Mouse (Mus musculus) myocyte (in vitro differentiated cells): Measurements from ENCODE around the gene AI661453. TPM values are rescaled to one million over a fixed set of nuclear protein-coding genes. Genes with fewer than 3 reads are reported as not detected.
"Not testable (repeated sequence)": the region's sequence is repeated elsewhere in the genome, so short reads cannot be mapped to it uniquely, and the experiment has no call there.

Experiments used
- H3K27me3 ChIP-seq: one replicate; pipeline ENCODE4 v1.6.1; 2011; ENCODE audit not compliant: control insufficient read depth, insufficient read depth, insufficient read length
- H3K36me3 ChIP-seq: one replicate; pipeline ENCODE4 v1.6.1; 2011; ENCODE audit not compliant: control insufficient read depth, insufficient read depth
- H3K4me2 ChIP-seq: one replicate; pipeline ENCODE4 v1.6.1; 2011; ENCODE audit warnings: low read depth, control low read depth
- H3K4me3 ChIP-seq: one replicate; pipeline ENCODE4 v1.5.1; 2011; ENCODE audit warnings: mild to moderate bottlenecking, control low read depth, moderate library complexity
- H3K79me2 ChIP-seq: one replicate; pipeline ENCODE4 v1.6.1; 2011; ENCODE audit not compliant: control insufficient read depth, insufficient read depth
- H3ac ChIP-seq: one replicate; pipeline ENCODE4 v1.6.1; 2011; ENCODE audit not compliant: control insufficient read depth, insufficient read length
- CEBPB ChIP-seq: IDR thresholded peaks from 2 replicates; pipeline ENCODE4 v1.6.1; 2011; ENCODE audit warnings: mild to moderate bottlenecking, moderate library complexity; ENCODE audit not compliant: poor library complexity, insufficient read depth, severe bottlenecking
- E2F4 ChIP-seq: IDR thresholded peaks from one replicate; pipeline ENCODE4 v1.6.1; 2011; ENCODE audit warnings: mild to moderate bottlenecking, control low read depth, moderate library complexity; ENCODE audit not compliant: insufficient read depth
- MAX ChIP-seq: IDR thresholded peaks from one replicate; pipeline ENCODE4 v1.6.1; 2011; ENCODE audit warnings: low read depth, mild to moderate bottlenecking, control low read depth
- MYOD1 ChIP-seq, 3 experiments: IDR thresholded peaks; one replicate each; pipeline ENCODE4 v1.6.1; 2011; ENCODE audit warnings: control low read depth in 2 of 3, low read depth in 2 of 3, mild to moderate bottlenecking in 2 of 3, moderate library complexity in 1 of 3; ENCODE audit not compliant: insufficient read length in 2 of 3, control insufficient read depth in 1 of 3
- MYOG ChIP-seq, 3 experiments: IDR thresholded peaks; one replicate each; pipeline ENCODE4 v1.6.1; 2011; ENCODE audit warnings: control low read depth in 2 of 3, low read depth in 2 of 3, mild to moderate bottlenecking in 2 of 3; ENCODE audit not compliant: insufficient read length in 2 of 3, control insufficient read depth in 1 of 3, insufficient read depth in 1 of 3
- POLR2A ChIP-seq: IDR thresholded peaks from one replicate; pipeline ENCODE4 v1.6.1; 2011; ENCODE audit warnings: low read depth, mild to moderate bottlenecking, control low read depth, moderate library complexity; ENCODE audit not compliant: insufficient read length
- POLR2AphosphoS2 ChIP-seq: IDR thresholded peaks from one replicate; pipeline ENCODE4 v1.6.1; 2011; ENCODE audit warnings: low read depth, control low read depth; ENCODE audit not compliant: insufficient read length
- REST ChIP-seq: IDR thresholded peaks from one replicate; pipeline ENCODE4 v1.6.1; 2011; ENCODE audit warnings: mild to moderate bottlenecking, control low read depth, moderate library complexity; ENCODE audit not compliant: insufficient read depth, insufficient read length
- SRF ChIP-seq: IDR thresholded peaks from one replicate; pipeline ENCODE4 v1.6.1; 2011; ENCODE audit warnings: low read depth; ENCODE audit not compliant: control insufficient read depth, insufficient read length
- TCF12 ChIP-seq: IDR thresholded peaks from one replicate; pipeline ENCODE4 v1.6.1; 2011; ENCODE audit warnings: mild to moderate bottlenecking, control low read depth; ENCODE audit not compliant: poor library complexity, insufficient read depth, severe bottlenecking
- TCF3 ChIP-seq: IDR thresholded peaks from one replicate; pipeline ENCODE4 v1.6.1; 2011; ENCODE audit warnings: low read depth, control low read depth; ENCODE audit not compliant: insufficient read length
- USF1 ChIP-seq: IDR thresholded peaks from one replicate; pipeline ENCODE4 v1.6.1; 2011; ENCODE audit warnings: low read depth, mild to moderate bottlenecking, control low read depth, moderate library complexity
- polyA plus RNA-seq: library from polyadenylated mRNA; unstranded; fragments of >200 nt; fragmentation: generic; extraction: Trizol; gene quantifications from one replicate; pipeline ENCODE4 v1.2.1, GENCODE M21; 2012; ENCODE audit warnings: missing spikeins

Gene AI661453
- polyA plus RNA-seq, 1 experiment, result 0.08 TPM

- TF ChIP-seq POLR2A (no peak), POLR2AphosphoS2 (no peak), USF1 (no peak)
- H3K4me3 ChIP-seq, result no peak within 1 kb of the TSS
- no peak within 1 kb of the TSS for H3ac ChIP-seq
- H3K79me2 ChIP-seq, result no peaks in the 10 kb centered on the region
- H3K27me3 ChIP-seq, result peaks cover 45% of the 10 kb centered on the region
- no peaks in the 10 kb centered on the region for H3K36me3 ChIP-seq
- H3K4me2 ChIP-seq, result no peak within 1 kb of the TSS
Observed at GRCm38 (mm10) chr17:47400451-47400850, 36.0 kb upstream of the AI661453 start, which contains the start of gene Guca1a. Gene Guca1a (minus strand): TSS chr17:47400584.

- Histone ChIP-seq H3ac (no peak overlapping the region), H3K27me3 (peaks cover 53% of the 10 kb centered on the region), H3K4me3 (no peak overlapping the region), H3K4me2 (no peak overlapping the region), H3K36me3 (no peaks in the 10 kb centered on the region), H3K79me2 (no peaks in the 10 kb centered on the region)
- TF ChIP-seq REST, result no peak
- no peak for TF ChIP-seq CEBPB
- no peak for TF ChIP-seq SRF
- no peak for TF ChIP-seq TCF12
- no peak for TF ChIP-seq POLR2A
- no peak for TF ChIP-seq USF1
- no peak for TF ChIP-seq TCF3
- TF ChIP-seq MYOG (IDR thresholded peaks at IDR 0.05; ENCODE audit: control insufficient read depth in 1 of 3, insufficient read depth in 1 of 3, insufficient read length in 2 of 3, low read depth in 2 of 3), result no peak
- TF ChIP-seq POLR2AphosphoS2, result no peak
- no peak for TF ChIP-seq E2F4
- TF ChIP-seq MAX, result no peak
- no peak for TF ChIP-seq MYOD1 (IDR thresholded peaks at IDR 0.05; ENCODE audit: control insufficient read depth in 1 of 3, insufficient read length in 2 of 3, low read depth in 2 of 3)
Observed at GRCm38 (mm10) chr17:47407717-47408557, 28.5 kb upstream of the AI661453 start.

GRCm38 (mm10) chr17:47408558-47408898 lies 27.9 kb upstream of the AI661453 start:
- no peak overlapping the region for H3K4me3 ChIP-seq
- peaks cover 59% of the 10 kb centered on the region for H3K27me3 ChIP-seq
- no peak for TF ChIP-seq TCF3
- no peak for TF ChIP-seq CEBPB
- no peak for TF ChIP-seq POLR2AphosphoS2
- no peak for TF ChIP-seq MAX
- no peak for TF ChIP-seq TCF12
- no peak for TF ChIP-seq E2F4
- TF ChIP-seq SRF, result no peak
- no peak for TF ChIP-seq REST
- no peak for TF ChIP-seq POLR2A
- no peak for TF ChIP-seq MYOG (IDR thresholded peaks at IDR 0.05; ENCODE audit: control insufficient read depth in 1 of 3, insufficient read depth in 1 of 3, insufficient read length in 2 of 3, low read depth in 2 of 3)
- no peak for TF ChIP-seq USF1
- TF ChIP-seq MYOD1 (IDR thresholded peaks at IDR 0.05; ENCODE audit: control insufficient read depth in 1 of 3, insufficient read length in 2 of 3, low read depth in 2 of 3), result no peak
- H3K4me2 ChIP-seq, result no peak overlapping the region
- no peaks in the 10 kb centered on the region for H3K79me2 ChIP-seq
- no peak overlapping the region for H3ac ChIP-seq
- H3K36me3 ChIP-seq, result no peaks in the 10 kb centered on the region

- H3K36me3 ChIP-seq, H3K79me2 ChIP-seq, H3K4me2 ChIP-seq, H3K4me3 ChIP-seq, H3ac ChIP-seq: not testable (repeated sequence)
- H3K27me3 ChIP-seq, result peaks cover 57% of the 10 kb centered on the region
Observed at GRCm38 (mm10) chr17:47409897-47410861, 26.2 kb upstream of the AI661453 start.

- peaks cover 11% of the 10 kb centered on the region for H3K27me3 ChIP-seq
- H3K4me3 ChIP-seq, result no peak overlapping the region
- TF ChIP-seq REST (no peak), TCF3 (no peak), POLR2AphosphoS2 (no peak), TCF12 (no peak), MYOD1 (IDR thresholded peaks at IDR 0.05; ENCODE audit: control insufficient read depth in 1 of 3, insufficient read length in 2 of 3, low read depth in 2 of 3) (no peak), E2F4 (no peak), SRF (no peak), CEBPB (no peak)
- no peak overlapping the region for H3ac ChIP-seq
- H3K4me2 ChIP-seq, result no peak overlapping the region
- no peaks in the 10 kb centered on the region for H3K36me3 ChIP-seq
- no peaks in the 10 kb centered on the region for H3K79me2 ChIP-seq
Observed at GRCm38 (mm10) chr17:47420195-47420594, 16.2 kb upstream of the AI661453 start.
